In genomic region chr1:59376021-59376548, GRCm38 (mm10) we compare ENCODE assay signal across 10 mouse cellular contexts.
DNase-seq lines count a peak whose midpoint lies in the region; ATAC-seq lines count a peak whose summit lies in the region.
"Had no signal": no experiment of that assay in that cellular context is flagged by ENCODE, and none has a peak within 500 bp of the region (broad histone marks: within the 10 kb centered on the region; RNA-seq: fewer than 3 reads in every experiment).

No protein-coding gene starts in this region.

- no peak overlapping the region; the same call in 1 of the 2 replicates for H3K4me2 ChIP-seq in kidney, embryonic 16.5 days (replicated peaks; ENCODE audit: low read depth, low read length)
- no peak overlapping the region for H3K4me2 ChIP-seq in embryonic facial prominence, embryonic 14.5 days (ENCODE audit: low read depth, low read length)
- H3K4me2 ChIP-seq in limb, embryonic 13.5 days (replicated peaks), result peak overlapping the region; percentile 25; the same call in 1 of the 2 replicates
- H3K4me2 ChIP-seq in neural tube, embryonic 14.5 days (ENCODE audit: low read depth, low read length), result no peak overlapping the region

- H3K4me3 ChIP-seq in kidney, embryonic 16.5 days (ENCODE audit: low read length), result no peak overlapping the region
- no peak overlapping the region for H3K4me3 ChIP-seq in embryonic facial prominence, embryonic 14.5 days (ENCODE audit: low read depth, low read length)
- no peak overlapping the region for H3K4me3 ChIP-seq in limb, embryonic 13.5 days
- no peak overlapping the region for H3K4me3 ChIP-seq in neural tube, embryonic 14.5 days (ENCODE audit: low read depth, low read length)

- ATAC-seq in kidney, embryonic 16.5 days (ENCODE audit: low FRiP score, low TSS enrichment), result peak; percentile 70
- ATAC-seq in embryonic facial prominence, embryonic 14.5 days (ENCODE audit: low read depth), result 0 out of 2 replicates have a peak, but pooled peaks have one; percentile 26
- ATAC-seq in limb, embryonic 13.5 days (ENCODE audit: low FRiP score, low read depth), result 0 out of 2 replicates have a peak, but pooled peaks have one; percentile 51
- peak; percentile 79 for ATAC-seq in neural tube, embryonic 14.5 days (ENCODE audit: low read depth)

- no peaks in the 10 kb centered on the region for H3K27me3 ChIP-seq in kidney, embryonic 16.5 days (ENCODE audit: insufficient read depth, low read length)
- no peaks in the 10 kb centered on the region for H3K27me3 ChIP-seq in embryonic facial prominence, embryonic 14.5 days (replicated peaks; ENCODE audit: control insufficient read depth, insufficient read depth, low read length)
- H3K27me3 ChIP-seq in limb, embryonic 13.5 days, result no peaks in the 10 kb centered on the region
- H3K27me3 ChIP-seq in neural tube, embryonic 14.5 days (ENCODE audit: control insufficient read depth, insufficient read depth, low read length), result no peaks in the 10 kb centered on the region

- no peaks in the 10 kb centered on the region for H3K36me3 ChIP-seq in kidney, embryonic 16.5 days (ENCODE audit: insufficient read depth, low read length)
- no peaks in the 10 kb centered on the region for H3K36me3 ChIP-seq in embryonic facial prominence, embryonic 14.5 days (ENCODE audit: control insufficient read depth, insufficient read depth, low read length)
- no peaks in the 10 kb centered on the region for H3K36me3 ChIP-seq in limb, embryonic 13.5 days
- no peaks in the 10 kb centered on the region for H3K36me3 ChIP-seq in neural tube, embryonic 14.5 days (ENCODE audit: control insufficient read depth, insufficient read depth, low read length)

- no peak overlapping the region for H3K27ac ChIP-seq in kidney, embryonic 16.5 days (ENCODE audit: low read length)
- H3K27ac ChIP-seq in embryonic facial prominence, embryonic 14.5 days (replicated peaks; ENCODE audit: low read depth, low read length), result no peak overlapping the region
- no peak overlapping the region for H3K27ac ChIP-seq in limb, embryonic 13.5 days
- no peak overlapping the region; the same call in 1 of the 2 replicates for H3K27ac ChIP-seq in neural tube, embryonic 14.5 days (ENCODE audit: low read depth, low read length)

- no peak for DNase-seq in kidney, adult 9 months
- DNase-seq in embryonic facial prominence, embryonic 14.5 days (ENCODE audit: low spot score), result peak; percentile 41
- DNase-seq in adrenal gland, postnatal 4 days (ENCODE audit: low spot score in 2 of 2), result no peak
- DNase-seq in heart, postnatal 4 days, result no peak
- DNase-seq in adrenal gland, adult 18-20 months (ENCODE audit: low spot score in 2 of 2), result no peak
- DNase-seq: layer of hippocampus, adult 9-11 months; lung, postnatal 4 days had no signal

- WGBS in kidney, embryonic 16.5 days, result 10% methylated on average over 13 of the region's 13 CpGs
- WGBS in embryonic facial prominence, embryonic 14.5 days, result 4% methylated on average over 13 of the region's 13 CpGs
- WGBS in limb, embryonic 13.5 days, result 4% methylated on average over 13 of the region's 13 CpGs
- WGBS in neural tube, embryonic 14.5 days, result 2% methylated on average over 13 of the region's 13 CpGs

- no peaks in the 10 kb centered on the region for H3K9me3 ChIP-seq in kidney, embryonic 16.5 days (ENCODE audit: low read length)
- no peaks in the 10 kb centered on the region for H3K9me3 ChIP-seq in embryonic facial prominence, embryonic 14.5 days (ENCODE audit: control insufficient read depth, low read length)
- no peaks in the 10 kb centered on the region for H3K9me3 ChIP-seq in limb, embryonic 13.5 days
- no peaks in the 10 kb centered on the region for H3K9me3 ChIP-seq in neural tube, embryonic 14.5 days (ENCODE audit: control insufficient read depth, low read length)

- peaks cover 4% of the 10 kb centered on the region; the same call in 1 of the 2 replicates for H3K4me1 ChIP-seq in kidney, embryonic 16.5 days (ENCODE audit: insufficient read depth, low read length)
- peaks cover 4% of the 10 kb centered on the region; the same call in 1 of the 2 replicates for H3K4me1 ChIP-seq in embryonic facial prominence, embryonic 14.5 days (ENCODE audit: control insufficient read depth, insufficient read depth, low read length)
- H3K4me1 ChIP-seq in limb, embryonic 13.5 days, result peaks cover 12% of the 10 kb centered on the region
- H3K4me1 ChIP-seq in neural tube, embryonic 14.5 days (ENCODE audit: control insufficient read depth, insufficient read depth, low read length), result no peaks in the 10 kb centered on the region

- H3K9ac ChIP-seq in kidney, embryonic 16.5 days (replicated peaks; ENCODE audit: low read length), result no peak overlapping the region
- no peak overlapping the region for H3K9ac ChIP-seq in embryonic facial prominence, embryonic 14.5 days (ENCODE audit: low read depth, low read length)
- no peak overlapping the region for H3K9ac ChIP-seq in limb, embryonic 13.5 days
- no peak overlapping the region for H3K9ac ChIP-seq in neural tube, embryonic 14.5 days (replicated peaks; ENCODE audit: low read depth, low read length)

Comparison
In these comparisons a context has a peak if more than half of its experiments do, and no peak if none do; other contexts are left out.
1. ATAC-seq: peak in every context shown above with its lines; median percentile 79 in neural tube, embryonic 14.5 days; 70 in kidney, embryonic 16.5 days; 51 in limb, embryonic 13.5 days; 26 in embryonic facial prominence, embryonic 14.5 days.